ENCODE assay signal across 23 mouse cellular contexts in genomic region chr8:120164026-120164425, GRCm38 (mm10). TPM values are rescaled to one million over a fixed set of nuclear protein-coding genes. Genes with fewer than 3 reads are reported as not detected.
DNase-seq lines count a peak whose midpoint lies in the region; ATAC-seq and TF ChIP-seq lines count a peak whose summit lies in the region.
"Had no signal": no experiment of that assay in that cellular context is flagged by ENCODE, and none has a peak within 500 bp of the region (broad histone marks: within the 10 kb centered on the region; RNA-seq: fewer than 3 reads in every experiment).

No protein-coding gene starts in this region.

- no peak overlapping the region for H3K9ac ChIP-seq in kidney, postnatal 0 days (ENCODE audit: low read depth, low read length)
- H3K9ac ChIP-seq: forebrain, embryonic 13.5 days; heart, embryonic 15.5 days; hindbrain, embryonic 14.5 days had no signal

- 76% methylated on average over 5 of the region's 5 CpGs for WGBS in kidney, postnatal 0 days
- 79% methylated on average over 5 of the region's 5 CpGs for WGBS in embryonic facial prominence, embryonic 10.5 days
- WGBS in limb, embryonic 10.5 days, result 83% methylated on average over 5 of the region's 5 CpGs

- 0 out of 2 replicates have a peak, but pooled peaks have one; percentile 17 for ATAC-seq in kidney, postnatal 0 days (replicated peaks; ENCODE audit: low FRiP score, low read depth)
- ATAC-seq: forebrain, embryonic 13.5 days had no signal

- intact Hi-C loops in gastrocnemius, postnatal 14 days (cut with DNase I; ENCODE audit: low total_unique reads), result no loop called here

- H3K4me3 ChIP-seq in kidney, postnatal 0 days (replicated peaks; ENCODE audit: low read depth, low read length), result no peak overlapping the region
- H3K4me3 ChIP-seq in embryonic facial prominence, embryonic 10.5 days, result no peak overlapping the region
- no peak overlapping the region for H3K4me3 ChIP-seq in limb, embryonic 10.5 days
- H3K4me3 ChIP-seq: forebrain, embryonic 13.5 days; heart, embryonic 15.5 days; hindbrain, embryonic 10.5 days had no signal

- no peaks in the 10 kb centered on the region for H3K9me3 ChIP-seq in kidney, postnatal 0 days (replicated peaks; ENCODE audit: low read length)
- H3K9me3 ChIP-seq in embryonic facial prominence, embryonic 10.5 days, result no peaks in the 10 kb centered on the region
- no peaks in the 10 kb centered on the region for H3K9me3 ChIP-seq in limb, embryonic 10.5 days (replicated peaks)
- H3K9me3 ChIP-seq: forebrain, embryonic 13.5 days; heart, embryonic 15.5 days; hindbrain, embryonic 10.5 days had no signal

- peaks cover 3% of the 10 kb centered on the region; the same call in 1 of the 2 replicates for H3K4me1 ChIP-seq in kidney, postnatal 0 days (replicated peaks; ENCODE audit: insufficient read depth, low read length)
- peaks cover 53% of the 10 kb centered on the region for H3K4me1 ChIP-seq in embryonic facial prominence, embryonic 10.5 days
- peaks cover 34% of the 10 kb centered on the region for H3K4me1 ChIP-seq in limb, embryonic 10.5 days

- no peaks in the 10 kb centered on the region for H3K36me3 ChIP-seq in kidney, postnatal 0 days (ENCODE audit: insufficient read depth, low read length)
- no peaks in the 10 kb centered on the region for H3K36me3 ChIP-seq in embryonic facial prominence, embryonic 10.5 days (replicated peaks)
- no peaks in the 10 kb centered on the region for H3K36me3 ChIP-seq in limb, embryonic 10.5 days
- H3K36me3 ChIP-seq: heart, embryonic 15.5 days; hindbrain, embryonic 10.5 days had no signal

- H3K4me2 ChIP-seq in kidney, postnatal 0 days (ENCODE audit: low read length), result no peak overlapping the region
- H3K4me2 ChIP-seq: forebrain, embryonic 13.5 days; heart, embryonic 11.5 days; heart, embryonic 15.5 days; hindbrain, embryonic 14.5 days had no signal

- H3K27ac ChIP-seq in kidney, postnatal 0 days, result no peak overlapping the region
- 0 out of 2 replicates have a peak overlapping the region, but pooled peaks have one; percentile 5 for H3K27ac ChIP-seq in embryonic facial prominence, embryonic 10.5 days (replicated peaks)
- peak overlapping the region; percentile 14 for H3K27ac ChIP-seq in limb, embryonic 10.5 days
- H3K27ac ChIP-seq: forebrain, embryonic 13.5 days; heart, embryonic 15.5 days; hindbrain, embryonic 10.5 days; hindbrain, embryonic 14.5 days had no signal

- peak; percentile 55 for DNase-seq in kidney, adult 11 months
- DNase-seq in kidney, postnatal 4 days, result no peak
- no peak for DNase-seq in kidney, postnatal 0 days (ENCODE audit: low spot score)
- no peak for DNase-seq in kidney, postnatal 10 days
- DNase-seq in embryonic facial prominence, embryonic 10.5 days (ENCODE audit: low spot score), result no peak
- DNase-seq in limb, embryonic 10.5 days (ENCODE audit: low spot score), result no peak
- no peak for DNase-seq in gastrocnemius, postnatal 14 days
- no peak for DNase-seq in urinary bladder, postnatal 4 days (ENCODE audit: low spot score in 2 of 2)
- DNase-seq: adrenal gland, postnatal 14 days; cerebellum, adult 18-20 months; cerebellum, adult 9-11 months; cerebellum, postnatal 36 days; heart, adult 18-20 months had no signal

- TF ChIP-seq CTCF in kidney, postnatal 0 days (IDR thresholded peaks at IDR 0.05; ENCODE audit: low read depth), result no peak

- H3K27me3 ChIP-seq in kidney, postnatal 0 days (ENCODE audit: insufficient read depth, low read length), result 0 out of 2 replicates have a peak, but pooled peaks cover 3% of the 10 kb centered on the region
- peaks cover 72% of the 10 kb centered on the region for H3K27me3 ChIP-seq in embryonic facial prominence, embryonic 10.5 days (replicated peaks; ENCODE audit: low read depth, poor library complexity, severe bottlenecking)
- H3K27me3 ChIP-seq in limb, embryonic 10.5 days (ENCODE audit: low read depth, poor library complexity, severe bottlenecking), result peaks cover 81% of the 10 kb centered on the region

RNA-seq across cellular contexts. Expression of gene Fam92b, which starts 13.2 kb away (rescaled TPM):
- not detected in 2 replicates for polyA plus RNA-seq in kidney, postnatal 0 days (2015; fragmentation: Nextera tagmentation; extraction: Ambion mirVana)
- 0.83 and 0.86 TPM in 2 replicates for polyA plus RNA-seq in embryonic facial prominence, embryonic 10.5 days (2016; fragmentation: Nextera tagmentation; extraction: Ambion mirVana)
- 0.16 TPM in 1 of 2 replicates, not detected in the other for polyA plus RNA-seq in limb, embryonic 10.5 days (2016; fragmentation: Nextera tagmentation; extraction: Ambion mirVana)
- not detected for total RNA-seq in gastrocnemius, postnatal 14 days (2021)
- total RNA-seq: CH12.LX; ES-E14; gastrocnemius, adult 8-10 months; gastrocnemius, postnatal 4 days; heart, postnatal 25 days had no signal
- polyA plus RNA-seq: heart, embryonic 11.5 days had no signal

RNA-seq across cellular contexts. Expression of gene 6430548M08Rik, which starts 50.1 kb away (rescaled TPM):
- polyA plus RNA-seq in kidney, postnatal 0 days (2015; fragmentation: Nextera tagmentation; extraction: Ambion mirVana), result 5.4 and 6.9 TPM in 2 replicates
- polyA plus RNA-seq in embryonic facial prominence, embryonic 10.5 days (2016; fragmentation: Nextera tagmentation; extraction: Ambion mirVana), result 3.1 and 3.4 TPM in 2 replicates
- 1.7 and 2.2 TPM in 2 replicates for polyA plus RNA-seq in limb, embryonic 10.5 days (2016; fragmentation: Nextera tagmentation; extraction: Ambion mirVana)
- total RNA-seq in gastrocnemius, postnatal 14 days (2021), result 10 to 100 TPM; 16.7 to 20.3 TPM
